19 mouse cellular contexts compared by ENCODE assay signal in genomic region chr9:48962131-48962530, GRCm38 (mm10). TPM values are rescaled to one million over a fixed set of nuclear protein-coding genes. Genes with fewer than 3 reads are reported as not detected.
"Had no signal": no experiment of that assay in that cellular context is flagged by ENCODE, and none has a peak within 500 bp of the region (broad histone marks: within the 10 kb centered on the region; RNA-seq: fewer than 3 reads in every experiment).

No protein-coding gene starts in this region.

- H3K9ac ChIP-seq: limb, embryonic 13.5 days; liver, embryonic 15.5 days had no signal

- H3K4me1 ChIP-seq: limb, embryonic 13.5 days; liver, embryonic 15.5 days had no signal

- H3K4me2 ChIP-seq: liver, embryonic 15.5 days had no signal

- H3K27ac ChIP-seq: layer of hippocampus, adult 2 months; limb, embryonic 13.5 days; liver, embryonic 15.5 days had no signal

- ATAC-seq: lung, postnatal 0 days had no signal

- H3K36me3 ChIP-seq: limb, embryonic 13.5 days; liver, embryonic 15.5 days had no signal

- DNase-seq: kidney, postnatal 10 days; kidney, postnatal 4 days; left cerebral cortex, postnatal 4 days; lung, adult 2 months; lung, postnatal 4 days; right cerebral cortex, postnatal 4 days; spleen, adult 18-20 months; thymus, adult 18-20 months; thymus, postnatal 14 days had no signal

- H3K4me3 ChIP-seq: layer of hippocampus, adult 2 months; limb, embryonic 13.5 days; liver, embryonic 15.5 days had no signal

- H3K9me3 ChIP-seq: limb, embryonic 13.5 days; liver, embryonic 15.5 days had no signal

RNA-seq across cellular contexts. Expression of gene Htr3b, which starts 2.7 kb away (rescaled TPM):
- total RNA-seq: layer of hippocampus, adult 2 months; layer of hippocampus, postnatal 10 days; left cerebral cortex, postnatal 4 days; liver, adult 2 months; megakaryocyte, adult 5-6 weeks; midbrain, postnatal 0 days had no signal
- polyA plus RNA-seq: kidney, embryonic 14.5 days; limb, embryonic 13.5 days; liver, adult 2 months; liver, embryonic 15.5 days; lung, adult 2 months; lung, postnatal 0 days; midbrain, embryonic 11.5 days had no signal

RNA-seq across cellular contexts. Expression of gene Htr3a, which starts 51.2 kb away (rescaled TPM):
- total RNA-seq: liver, adult 2 months; megakaryocyte, adult 5-6 weeks had no signal
- polyA plus RNA-seq: liver, adult 2 months; liver, embryonic 15.5 days had no signal
